In genomic region chr5:147681224-147681623, GRCm38 (mm10) we compare ENCODE assay signal across 14 mouse cellular contexts. TPM values are rescaled to one million over a fixed set of nuclear protein-coding genes. Genes with fewer than 3 reads are reported as not detected.
A peak's percentile ranks its signal among the peaks of the same experiment; 100 is the strongest.
DNase-seq lines count a peak whose midpoint lies in the region; ATAC-seq and TF ChIP-seq lines count a peak whose summit lies in the region.
"Had no signal": no experiment of that assay in that cellular context is flagged by ENCODE, and none has a peak within 500 bp of the region (broad histone marks: within the 10 kb centered on the region; RNA-seq: fewer than 3 reads in every experiment).

No protein-coding gene starts in this region.

- no peak for ATAC-seq in forebrain, embryonic 13.5 days
- no peak for ATAC-seq in forebrain, embryonic 12.5 days (ENCODE audit: low FRiP score)
- ATAC-seq in hindbrain, embryonic 13.5 days (ENCODE audit: low FRiP score), result no peak
- no peak for ATAC-seq in hindbrain, embryonic 16.5 days
- ATAC-seq: intestine, embryonic 16.5 days had no signal

- TF ChIP-seq CTCF in thymus, adult 2 months (IDR thresholded peaks at IDR 0.05; ENCODE audit: borderline replicate concordance, control insufficient read depth, extremely low read depth, insufficient read depth, low read length, poor library complexity), result no peak

- no peak for TF ChIP-seq POLR2A in thymus, adult 2 months (IDR thresholded peaks at IDR 0.05; ENCODE audit: control insufficient read depth, extremely low read depth, insufficient read depth, low read length, poor library complexity)

- peak overlapping the region; percentile 19; the same call in 1 of the 2 replicates for H3K4me2 ChIP-seq in forebrain, embryonic 13.5 days
- H3K4me2 ChIP-seq in forebrain, embryonic 12.5 days, result no peak overlapping the region
- no peak overlapping the region for H3K4me2 ChIP-seq in hindbrain, embryonic 13.5 days
- peak overlapping the region; percentile 30 for H3K4me2 ChIP-seq in hindbrain, embryonic 16.5 days (ENCODE audit: low read length)
- H3K4me2 ChIP-seq: embryonic facial prominence, embryonic 13.5 days; liver, embryonic 13.5 days had no signal

- no peak overlapping the region for H3K27ac ChIP-seq in forebrain, embryonic 13.5 days
- H3K27ac ChIP-seq in forebrain, embryonic 12.5 days, result no peak overlapping the region
- peak overlapping the region; percentile 8; the same call in 1 of the 2 replicates for H3K27ac ChIP-seq in hindbrain, embryonic 13.5 days
- no peak overlapping the region for H3K27ac ChIP-seq in hindbrain, embryonic 10.5 days
- no peak overlapping the region; the same call in 1 of the 2 replicates for H3K27ac ChIP-seq in hindbrain, embryonic 16.5 days (ENCODE audit: low read depth, low read length)
- H3K27ac ChIP-seq in thymus, adult 2 months (ENCODE audit: control insufficient read depth, insufficient read depth, low read length), result no peak overlapping the region
- H3K27ac ChIP-seq: embryonic facial prominence, embryonic 13.5 days; liver, embryonic 13.5 days had no signal

- no peaks in the 10 kb centered on the region for H3K36me3 ChIP-seq in forebrain, embryonic 13.5 days (ENCODE audit: poor library complexity, severe bottlenecking)
- no peaks in the 10 kb centered on the region for H3K36me3 ChIP-seq in forebrain, embryonic 12.5 days (replicated peaks)
- no peaks in the 10 kb centered on the region for H3K36me3 ChIP-seq in hindbrain, embryonic 13.5 days
- H3K36me3 ChIP-seq in hindbrain, embryonic 10.5 days, result no peaks in the 10 kb centered on the region
- H3K36me3 ChIP-seq in hindbrain, embryonic 16.5 days (ENCODE audit: control insufficient read depth, insufficient read depth, low read length), result no peaks in the 10 kb centered on the region
- no peaks in the 10 kb centered on the region for H3K36me3 ChIP-seq in thymus, adult 2 months (ENCODE audit: control insufficient read depth, insufficient read depth, low read length)
- H3K36me3 ChIP-seq: embryonic facial prominence, embryonic 13.5 days; liver, embryonic 13.5 days had no signal

- 29% methylated on average over 10 of the region's 10 CpGs for WGBS in forebrain, embryonic 13.5 days
- WGBS in forebrain, embryonic 12.5 days, result 44% methylated on average over 10 of the region's 10 CpGs
- WGBS in hindbrain, embryonic 13.5 days, result 44% methylated on average over 10 of the region's 10 CpGs
- WGBS in hindbrain, embryonic 10.5 days, result 41% methylated on average over 10 of the region's 10 CpGs
- 28% methylated on average over 10 of the region's 10 CpGs for WGBS in hindbrain, embryonic 16.5 days
- WGBS in thymus, adult 2 months, result 87% methylated on average over 10 of the region's 10 CpGs

- no peak for DNase-seq in hindbrain, embryonic 10.5 days (ENCODE audit: low spot score)
- peak; percentile 49 for DNase-seq in ovary, adult 18-20 months (ENCODE audit: low spot score)
- DNase-seq in ovary, postnatal 10 days (ENCODE audit: low spot score), result no peak
- DNase-seq in thymus, adult 2 months, result no peak
- DNase-seq: layer of hippocampus, adult 9-11 months; liver, embryonic 13.5 days; right cerebral cortex, postnatal 25 days; thymus, postnatal 14 days had no signal

- no peaks in the 10 kb centered on the region for H3K9me3 ChIP-seq in forebrain, embryonic 13.5 days (replicated peaks)
- no peaks in the 10 kb centered on the region for H3K9me3 ChIP-seq in forebrain, embryonic 12.5 days
- no peaks in the 10 kb centered on the region for H3K9me3 ChIP-seq in hindbrain, embryonic 13.5 days
- no peaks in the 10 kb centered on the region for H3K9me3 ChIP-seq in hindbrain, embryonic 10.5 days
- no peaks in the 10 kb centered on the region for H3K9me3 ChIP-seq in hindbrain, embryonic 16.5 days (ENCODE audit: control insufficient read depth, low read length)
- H3K9me3 ChIP-seq: embryonic facial prominence, embryonic 13.5 days; liver, embryonic 13.5 days had no signal

- H3K4me1 ChIP-seq in forebrain, embryonic 13.5 days, result peaks cover 8% of the 10 kb centered on the region
- peaks cover 7% of the 10 kb centered on the region for H3K4me1 ChIP-seq in forebrain, embryonic 12.5 days
- peaks cover 20% of the 10 kb centered on the region for H3K4me1 ChIP-seq in hindbrain, embryonic 13.5 days (replicated peaks)
- H3K4me1 ChIP-seq in hindbrain, embryonic 10.5 days (replicated peaks), result peaks cover 17% of the 10 kb centered on the region; the same call in 1 of the 2 replicates
- H3K4me1 ChIP-seq in hindbrain, embryonic 16.5 days (ENCODE audit: control insufficient read depth, insufficient read depth, low read depth, low read length), result peaks cover 8% of the 10 kb centered on the region
- H3K4me1 ChIP-seq in thymus, adult 2 months (replicated peaks; ENCODE audit: control insufficient read depth, insufficient read depth, low read length), result no peaks in the 10 kb centered on the region
- H3K4me1 ChIP-seq: embryonic facial prominence, embryonic 13.5 days; liver, embryonic 13.5 days had no signal

- no peaks in the 10 kb centered on the region for H3K27me3 ChIP-seq in forebrain, embryonic 13.5 days
- peaks cover 7% of the 10 kb centered on the region; the same call in 1 of the 2 replicates for H3K27me3 ChIP-seq in forebrain, embryonic 12.5 days
- H3K27me3 ChIP-seq in hindbrain, embryonic 13.5 days, result no peaks in the 10 kb centered on the region
- no peaks in the 10 kb centered on the region for H3K27me3 ChIP-seq in hindbrain, embryonic 10.5 days (ENCODE audit: insufficient read depth, poor library complexity, severe bottlenecking)
- no peaks in the 10 kb centered on the region for H3K27me3 ChIP-seq in hindbrain, embryonic 16.5 days (replicated peaks; ENCODE audit: control insufficient read depth, insufficient read depth, low read length)
- H3K27me3 ChIP-seq in thymus, adult 2 months (ENCODE audit: control insufficient read depth, insufficient read depth, low read length), result no peaks in the 10 kb centered on the region
- H3K27me3 ChIP-seq: embryonic facial prominence, embryonic 13.5 days; liver, embryonic 13.5 days had no signal

- H3K9ac ChIP-seq in forebrain, embryonic 13.5 days, result no peak overlapping the region
- no peak overlapping the region for H3K9ac ChIP-seq in forebrain, embryonic 12.5 days
- H3K9ac ChIP-seq in hindbrain, embryonic 13.5 days, result no peak overlapping the region
- H3K9ac ChIP-seq in hindbrain, embryonic 16.5 days (ENCODE audit: low read depth, low read length), result no peak overlapping the region
- H3K9ac ChIP-seq: embryonic facial prominence, embryonic 13.5 days; liver, embryonic 13.5 days had no signal

- H3K4me3 ChIP-seq in forebrain, embryonic 13.5 days, result no peak overlapping the region
- H3K4me3 ChIP-seq in forebrain, embryonic 12.5 days (replicated peaks), result no peak overlapping the region
- no peak overlapping the region for H3K4me3 ChIP-seq in hindbrain, embryonic 13.5 days
- no peak overlapping the region for H3K4me3 ChIP-seq in hindbrain, embryonic 10.5 days
- H3K4me3 ChIP-seq in hindbrain, embryonic 16.5 days (ENCODE audit: low read length), result no peak overlapping the region
- no peak overlapping the region for H3K4me3 ChIP-seq in thymus, adult 2 months (ENCODE audit: control insufficient read depth, insufficient read depth, low read length)
- H3K4me3 ChIP-seq: embryonic facial prominence, embryonic 13.5 days; liver, embryonic 13.5 days had no signal

RNA-seq across cellular contexts. Expression of gene Flt1, which starts 44.6 kb away (rescaled TPM):
- polyA plus RNA-seq in forebrain, embryonic 13.5 days (2015; fragmentation: Nextera tagmentation; extraction: Ambion mirVana), result 7.2 and 8.5 TPM in 2 replicates
- 8.8 and 9.9 TPM in 2 replicates for polyA plus RNA-seq in forebrain, embryonic 12.5 days (2016; fragmentation: Nextera tagmentation; extraction: Ambion mirVana)
- 11.1 and 12.0 TPM in 2 replicates for polyA plus RNA-seq in hindbrain, embryonic 13.5 days (2015; fragmentation: Nextera tagmentation; extraction: Ambion mirVana)
- polyA plus RNA-seq in hindbrain, embryonic 10.5 days (2016; fragmentation: Nextera tagmentation; extraction: Ambion mirVana), result 11.8 and 13.0 TPM in 2 replicates
- polyA plus RNA-seq in hindbrain, embryonic 16.5 days (2015; fragmentation: Nextera tagmentation; extraction: Ambion mirVana), result 14.6 and 15.1 TPM in 2 replicates
- 2.0 TPM in 2 replicates for polyA plus RNA-seq in thymus, adult 2 months (2012; rRNA removed)

Comparison
In these comparisons a context has a peak if more than half of its experiments do, and no peak if none do; other contexts are left out.
1. H3K4me2 ChIP-seq: peak in forebrain, embryonic 13.5 days (single experiment) and hindbrain, embryonic 16.5 days (single experiment); none in forebrain, embryonic 12.5 days (single experiment) and hindbrain, embryonic 13.5 days (single experiment).